Mouse (Mus musculus): Measurements from ENCODE around the gene Cdv3. TPM values are rescaled to one million over a fixed set of nuclear protein-coding genes. Genes with fewer than 3 reads are reported as not detected.

The Cdv3 gene
- total RNA-seq, 2 experiments from 2014 or later: 74.8 to 82.9 TPM

DNA sequence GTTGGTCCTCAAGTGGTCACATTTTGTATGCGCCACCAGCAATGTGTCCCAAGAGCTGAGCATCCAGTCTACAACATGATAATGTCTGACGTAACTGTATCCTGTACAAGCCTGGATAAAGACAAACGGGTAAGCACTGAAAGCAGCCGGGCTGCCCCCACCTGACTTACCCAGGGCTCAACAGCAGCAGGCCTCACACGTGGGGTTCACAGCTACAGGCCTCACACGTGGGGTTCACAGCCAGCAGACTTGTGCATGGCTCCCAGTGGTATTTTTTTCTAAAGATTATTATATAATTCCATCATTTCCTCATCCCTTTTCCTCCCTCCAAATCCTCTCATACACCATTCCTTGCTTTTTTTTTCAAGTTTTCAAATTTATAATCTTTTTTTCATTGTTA, 55.8 kb downstream of the Cdv3 start:
- intact Hi-C loops (cut with DNase I): loop anchor here (10.0 kb wide), 1 partner anchor 675 kb away; no protein-coding TSS in a partner anchor
- no peak for DNase-seq (ENCODE audit: low spot score in 2 of 2)

DNA sequence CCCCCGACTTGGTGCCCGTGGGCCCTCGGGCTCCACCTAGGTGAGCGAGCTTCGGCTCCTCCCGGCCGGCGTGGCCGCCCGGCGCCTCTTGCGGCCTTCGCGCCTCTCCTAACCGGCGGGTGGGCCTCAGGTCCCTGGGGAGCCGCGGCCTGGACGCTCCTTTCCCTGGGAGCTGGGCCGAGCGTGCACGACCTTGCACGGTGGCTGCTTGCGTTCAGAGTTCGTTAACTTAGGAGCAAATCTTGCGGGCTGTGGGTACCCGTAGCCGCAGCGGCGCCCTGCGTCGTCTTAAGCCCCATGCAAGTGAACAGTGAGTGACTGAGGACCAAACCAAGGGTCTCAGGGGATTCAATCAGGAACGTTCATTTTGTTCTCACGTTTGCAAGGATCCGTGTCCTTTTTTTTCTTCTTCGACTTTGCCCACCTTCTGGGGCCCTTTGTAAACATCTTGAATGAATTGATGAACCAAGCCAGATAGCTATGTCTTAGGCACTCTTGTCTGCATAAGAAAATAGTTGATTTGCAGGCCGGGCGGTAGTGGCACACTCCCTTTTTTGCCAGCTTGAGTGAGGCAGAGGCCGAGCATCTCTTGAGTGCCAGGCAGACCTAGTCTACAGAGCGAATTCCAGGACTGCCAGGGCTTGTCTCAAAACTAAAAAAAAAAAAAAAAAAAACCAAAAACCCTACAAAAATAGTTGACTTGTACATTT, 60.2 kb downstream of the Cdv3 start:
- DNase-seq (ENCODE audit: low spot score in 2 of 2): no peak
- intact Hi-C loops (cut with DNase I): loop anchor here (10.0 kb wide), 1 partner anchor 671 kb away; no protein-coding TSS in a partner anchor

DNA sequence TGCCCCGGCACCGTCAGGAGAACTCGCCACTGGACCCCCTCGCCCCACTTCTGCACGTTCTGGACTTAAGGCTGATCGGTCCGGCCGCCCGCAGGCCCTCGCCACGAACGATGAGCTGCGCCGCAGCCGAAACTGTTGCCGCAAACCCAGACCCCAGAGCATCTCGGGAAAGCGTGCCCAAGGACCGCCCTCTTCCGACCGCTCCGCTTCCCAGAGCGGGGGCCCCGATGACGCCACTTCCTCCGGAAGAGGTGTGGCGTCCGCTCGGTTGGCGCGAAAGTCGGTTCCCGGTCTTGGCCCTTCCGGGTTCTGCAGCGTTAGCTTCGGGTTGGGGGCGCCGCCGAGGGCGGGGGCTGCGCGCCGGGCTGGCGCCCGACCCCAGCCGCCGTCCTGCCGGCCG, 60.7 kb downstream of the Cdv3 start, which contains the start of the genes 1300017J02Rik and Topbp1:
TSS of gene 1300017J02Rik (minus strand) at position 156 of the 400 bp plus-strand sequence.
TSS of gene Topbp1 (plus strand) at position 289 of the 400 bp plus-strand sequence.
- intact Hi-C loops (cut with DNase I): loop anchor here (5.0 to 10.0 kb wide), 3 partner anchors 78 to 670 kb away; no protein-coding TSS in a partner anchor
- DNase-seq (ENCODE audit: low spot score in 2 of 2): peak; percentile 89 to 92

Other genes with a start within 250 kb of the Cdv3 start
- gene Srprb, start 163.7 kb downstream of the Cdv3 start, total RNA-seq (2021): 10 to 100 TPM; 18.5 to 19.3 TPM
- gene Gm20425, start 135.5 kb downstream of the Cdv3 start, total RNA-seq (2021): 1 to 10 TPM; 9.2 to 9.7 TPM
- gene Trf, start 135.4 kb downstream of the Cdv3 start, total RNA-seq (2021): 100 to 1,000 TPM; 136 to 214 TPM
- under 1 TPM in 1 of 2 experiments, not detected in 1; 0.74 TPM for gene 1300017J02Rik, start 60.8 kb downstream of the Cdv3 start, total RNA-seq (2021)
- gene Topbp1, start 60.6 kb downstream of the Cdv3 start, total RNA-seq (2021): 10 to 100 TPM; 16.6 to 24.5 TPM
- gene Bfsp2, start 114.6 kb upstream of the Cdv3 start, total RNA-seq (2021): 1 to 10 TPM; 3.5 to 4.3 TPM